Mouse (Mus musculus): ENCODE measurements around the gene Rbpj. TPM values are rescaled to one million over a fixed set of nuclear protein-coding genes. Genes with fewer than 3 reads are reported as not detected.

Rbpj gene
- total RNA-seq, 2 experiments from 2014 or later = 22.1 to 22.5 TPM

DNA sequence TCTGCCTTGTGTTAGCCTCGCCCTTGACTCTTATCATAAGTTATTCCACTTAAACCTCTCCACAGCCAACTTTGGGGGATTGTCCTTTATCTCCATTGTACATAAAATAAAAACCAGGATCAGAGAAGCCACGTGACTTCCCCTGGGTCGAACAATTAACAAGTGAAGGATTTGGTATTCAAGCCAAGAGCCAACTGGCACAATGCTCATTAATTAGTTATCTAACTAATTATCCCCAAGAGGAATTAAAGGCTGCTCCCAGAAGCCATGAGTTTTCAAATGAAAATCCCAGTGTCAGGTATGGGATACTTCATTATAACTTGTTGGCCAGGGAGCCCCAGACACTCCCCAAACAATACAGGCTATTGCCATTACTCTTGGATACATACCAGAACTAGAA lies 218.0 kb downstream of the Rbpj start:
- intact Hi-C loops (cut with DNase I; ENCODE audit: low total_unique reads) = no loop called here

DNA sequence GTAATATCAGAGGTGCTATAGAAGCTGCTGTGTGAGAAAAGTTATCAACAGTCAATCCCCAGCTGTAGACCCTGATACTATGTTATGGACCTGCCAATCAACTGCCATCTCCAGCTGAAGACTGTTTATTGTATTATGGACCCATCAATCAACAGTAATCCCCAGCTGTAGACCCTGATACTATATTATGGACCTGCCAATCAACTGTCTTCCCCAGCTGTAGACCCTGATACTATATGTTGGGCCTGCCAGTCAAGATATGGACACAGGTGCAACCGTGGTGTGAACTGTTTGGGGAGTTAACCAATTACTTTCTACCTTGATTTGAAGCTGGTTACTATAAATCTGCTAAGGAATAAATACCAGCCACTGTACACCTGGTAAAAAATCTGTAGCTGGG lies 218.5 kb downstream of the Rbpj start:
- DNase-seq = no peak
- intact Hi-C loops (cut with DNase I; ENCODE audit: low total_unique reads) = no loop called here

More for the DNA sequence above, 218.0 kb downstream of the Rbpj start:
- DNase-seq = no peak

DNA sequence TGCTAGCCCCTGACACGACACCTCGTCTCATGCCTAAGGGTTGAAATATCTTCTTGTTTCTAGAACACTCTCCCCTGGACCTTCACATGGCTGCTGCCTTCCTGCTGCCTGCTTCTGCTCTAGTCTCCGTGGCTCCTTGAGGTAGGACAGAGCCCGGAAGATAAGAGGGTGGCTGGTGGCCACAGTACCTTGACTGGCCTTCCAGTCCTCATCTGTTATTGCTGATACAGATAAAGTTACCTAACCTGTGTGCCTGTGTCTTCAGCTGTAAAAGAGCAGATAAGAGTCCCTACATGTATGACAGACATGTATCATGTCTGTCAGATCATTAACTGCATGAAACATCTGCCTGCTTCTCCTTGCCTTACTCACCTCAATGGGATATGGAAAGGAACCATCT lies 219.7 kb downstream of the Rbpj start:
- intact Hi-C loops (cut with DNase I; ENCODE audit: low total_unique reads) = no loop called here
- DNase-seq = no peak

DNA sequence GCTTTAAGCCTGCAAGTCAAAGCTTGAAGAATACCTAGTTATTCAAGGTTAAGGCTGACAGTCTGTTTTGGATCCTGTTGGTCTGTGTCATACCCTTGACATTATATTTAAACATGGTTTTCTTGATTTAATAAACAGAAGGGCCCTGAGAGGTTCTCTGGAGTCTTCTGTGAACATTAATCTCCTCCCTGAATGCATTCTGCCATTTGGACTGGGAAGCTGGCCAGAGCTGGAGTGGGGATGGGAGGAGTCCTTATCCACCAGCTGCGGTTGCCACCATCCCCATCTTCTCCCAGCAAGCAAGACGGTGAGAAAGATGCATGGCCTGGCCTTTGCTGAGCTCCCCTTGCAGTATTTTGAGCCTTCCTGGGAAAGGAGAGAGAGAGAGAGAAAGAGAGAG lies 220.4 kb downstream of the Rbpj start:
- intact Hi-C loops (cut with DNase I; ENCODE audit: low total_unique reads) = no loop called here
- DNase-seq = no peak

DNA sequence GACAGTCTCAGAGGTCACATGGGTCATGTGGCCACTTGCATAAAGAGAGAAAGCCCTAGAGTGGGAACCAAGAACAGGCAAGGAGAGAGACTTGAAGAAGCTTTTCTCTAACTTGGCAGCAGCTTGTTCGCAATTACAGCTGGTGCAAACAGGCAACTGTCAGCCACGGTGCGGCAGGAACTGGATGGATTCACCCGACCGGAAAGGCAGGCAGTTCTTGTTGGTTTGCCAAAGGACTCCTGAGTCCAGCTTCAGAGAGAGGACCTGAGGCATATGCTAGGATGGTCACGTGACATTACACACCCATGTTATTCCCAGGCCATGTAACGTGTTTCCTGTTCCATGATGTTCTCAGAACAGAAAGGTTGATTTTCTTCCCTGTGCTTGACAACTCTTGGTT lies 222.4 kb downstream of the Rbpj start:
- intact Hi-C loops (cut with DNase I; ENCODE audit: low total_unique reads) = no loop called here

DNA sequence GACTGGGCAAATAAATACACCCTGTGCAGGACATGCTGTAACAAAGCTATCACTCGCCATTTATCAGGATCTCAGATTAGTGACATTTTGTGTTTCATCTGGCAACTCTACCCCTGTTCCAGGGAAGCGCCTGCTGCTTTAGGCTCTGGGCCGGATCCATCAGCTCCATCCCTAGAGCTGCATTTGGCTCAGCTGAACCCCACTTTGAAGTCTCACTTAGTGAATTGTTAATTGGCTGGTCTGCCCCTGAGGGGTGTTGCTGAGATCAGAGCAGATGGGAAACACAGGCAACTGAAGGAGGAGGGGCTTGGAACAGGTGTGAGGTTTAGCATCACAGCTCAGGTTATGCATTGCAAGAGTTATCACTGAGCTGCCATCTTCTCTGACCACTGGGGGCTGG lies 225.6 kb downstream of the Rbpj start:
- DNase-seq = no peak
- intact Hi-C loops (cut with DNase I; ENCODE audit: low total_unique reads) = no loop called here

More for the DNA sequence above, 222.4 kb downstream of the Rbpj start:
- DNase-seq = no peak

DNA sequence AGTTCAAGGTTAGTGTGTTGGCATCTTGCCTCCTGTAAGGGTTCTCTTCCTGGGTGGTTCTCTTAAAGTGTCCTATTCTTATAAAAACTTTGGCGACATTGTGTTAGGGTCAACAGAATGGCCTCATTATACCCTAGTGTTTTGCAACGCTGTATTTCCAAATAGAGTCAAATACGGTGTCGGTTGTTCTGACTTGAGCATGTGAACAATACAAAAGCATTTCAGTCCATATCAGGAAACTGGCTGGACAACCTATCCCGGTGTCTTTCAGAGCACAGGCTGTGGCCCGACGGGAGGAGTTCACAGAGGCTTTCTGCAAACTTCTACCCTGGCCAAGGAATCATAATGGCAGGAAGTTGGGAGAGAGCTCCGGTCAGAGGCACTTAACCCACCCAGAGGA lies 226.1 kb downstream of the Rbpj start:
- intact Hi-C loops (cut with DNase I; ENCODE audit: low total_unique reads) = no loop called here
- no peak for DNase-seq

DNA sequence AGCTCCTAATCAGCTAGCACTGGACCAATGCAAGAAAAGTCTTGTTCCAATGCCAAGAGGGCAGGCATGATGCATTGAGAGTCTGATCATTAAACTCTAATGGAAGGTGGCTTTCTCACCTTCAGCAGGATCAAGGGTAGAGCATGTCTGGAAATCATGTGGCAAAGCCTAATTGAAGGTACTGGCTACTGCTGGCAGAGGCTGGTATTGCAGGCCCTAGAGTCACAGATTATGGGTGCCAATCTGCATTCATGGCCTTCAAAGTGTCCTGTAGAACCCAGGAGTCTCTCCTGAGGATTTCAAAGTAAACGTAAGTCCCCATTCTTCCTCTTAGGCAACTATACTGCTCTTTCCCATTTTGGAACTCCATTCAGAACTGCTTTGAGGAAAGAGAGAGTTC lies 226.7 kb downstream of the Rbpj start:
- DNase-seq = no peak
- intact Hi-C loops (cut with DNase I; ENCODE audit: low total_unique reads) = no loop called here

DNA sequence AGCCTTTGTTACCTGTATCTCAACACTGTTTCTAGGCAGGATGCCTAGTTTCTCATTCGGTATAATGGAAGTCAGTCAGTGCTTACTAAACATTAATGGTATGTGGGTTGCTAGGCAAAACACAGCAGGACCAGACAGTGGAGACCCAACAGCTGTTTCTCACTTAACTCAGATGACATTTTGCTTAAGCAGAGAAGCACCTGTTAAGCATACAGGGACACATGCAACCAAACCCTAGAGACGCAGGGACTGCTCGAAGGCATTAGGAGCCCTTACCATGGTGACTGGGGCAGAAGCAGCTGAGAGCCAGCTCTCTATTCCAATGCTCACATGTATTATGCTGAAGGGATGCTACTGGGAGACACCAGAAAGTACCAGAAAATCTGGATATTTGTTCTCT lies 230.7 kb downstream of the Rbpj start:
- DNase-seq = no peak
- intact Hi-C loops (cut with DNase I; ENCODE audit: low total_unique reads) = no loop called here

DNA sequence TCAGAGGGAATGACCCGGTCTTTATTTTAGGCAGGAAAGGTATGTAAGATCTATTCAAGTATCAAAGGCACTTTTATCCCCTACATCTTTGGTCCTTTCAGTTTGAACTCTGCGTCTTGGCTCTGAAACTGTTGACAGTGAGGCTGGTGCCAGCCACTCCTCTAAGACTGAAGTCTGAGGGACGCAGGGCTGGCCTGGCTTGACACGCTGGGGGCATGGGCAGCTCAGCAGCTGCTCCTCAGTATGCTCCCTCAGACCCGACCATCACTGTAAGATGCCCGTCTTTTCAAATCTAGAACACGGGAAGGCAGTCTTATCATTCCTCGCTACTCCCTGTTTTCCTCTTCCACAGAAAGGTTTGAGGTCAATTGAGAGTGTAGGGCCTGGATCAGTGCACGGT lies 231.8 kb downstream of the Rbpj start:
- no peak for DNase-seq
- intact Hi-C loops (cut with DNase I; ENCODE audit: low total_unique reads) = no loop called here

DNA sequence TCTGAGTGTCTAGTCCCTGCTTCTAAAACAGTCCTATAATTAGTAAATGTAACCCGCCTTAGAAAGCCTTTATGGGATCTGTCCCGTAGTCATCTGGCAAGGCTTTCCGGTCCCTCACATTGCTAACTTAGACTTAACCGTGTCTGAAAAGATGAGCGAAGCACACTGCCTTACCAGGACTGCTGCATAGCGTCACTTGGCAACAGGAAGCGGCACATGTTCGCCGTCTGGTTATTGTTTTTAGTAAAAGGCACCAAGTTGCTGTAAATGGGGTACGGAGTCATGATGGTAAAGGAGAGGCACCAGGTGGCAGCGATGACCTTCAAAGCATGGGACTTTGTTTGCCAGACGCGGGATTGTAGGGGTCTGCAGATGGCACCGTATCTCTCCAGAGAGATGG lies 236.7 kb downstream of the Rbpj start:
- intact Hi-C loops (cut with DNase I; ENCODE audit: low total_unique reads) = no loop called here
- DNase-seq = no peak

Other genes starting within 250 kb of the Rbpj start
- 10 to 100 TPM; 75.4 to 80.1 TPM for gene Smim20, start 199.1 kb upstream of the Rbpj start, total RNA-seq (2021)
- gene Cckar, start 241.6 kb downstream of the Rbpj start, total RNA-seq (2021) = not detected